Mouse (Mus musculus) CD4-positive naive resting alpha-beta T cell, adult 76 days (primary cell): ENCODE measurements around the gene Gm14685. TPM values are rescaled to one million over a fixed set of nuclear protein-coding genes. Genes with fewer than 3 reads are reported as not detected.

Experiments used
- total RNA-seq: library from RNA; stranded (reverse); gene quantifications from one replicate; pipeline ENCODE4 v1.2.4, GENCODE M21; 2023

Gene Gm14685
- total RNA-seq, result 1.7 TPM

GRCm38 (mm10) chrX:73116747-73117146, at the start of gene Gm14685:
Gm14685 (plus strand) TSS chrX:73117047.

GRCm38 (mm10) chrX:73082267-73083055, 34.4 kb upstream of the Gm14685 start, which contains the start of gene Xlr4a:
Xlr4a (minus strand) TSS chrX:73082478.

GRCm38 (mm10) chrX:73096941-73097508, 19.8 kb upstream of the Gm14685 start, which contains the start of gene Xlr3a:
Xlr3a (minus strand) TSS chrX:73097095.

GRCm38 (mm10) chrX:73148496-73148895, 31.6 kb downstream of the Gm14685 start, which contains the start of gene Xlr5b:
Xlr5b (plus strand) TSS chrX:73148796.

DNA sequence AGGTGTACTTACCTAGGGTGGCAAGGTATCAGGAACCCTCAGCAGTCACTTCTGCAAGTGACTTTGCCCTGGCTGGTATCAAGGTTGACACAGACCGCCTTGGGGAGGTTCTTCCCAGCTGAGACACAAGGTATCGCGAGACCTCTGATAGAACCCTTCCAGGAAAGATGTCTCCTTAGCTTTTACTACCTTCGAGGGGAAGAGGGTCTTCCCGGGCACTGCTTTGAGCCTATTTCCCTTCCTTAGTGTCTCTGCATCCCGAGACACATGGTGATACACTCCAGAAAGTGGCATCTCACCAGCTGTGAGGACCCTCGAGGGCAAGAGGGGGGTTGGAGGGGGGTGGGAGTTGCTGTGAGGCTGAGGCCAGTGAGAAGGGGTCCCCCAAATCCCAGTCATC, 32.5 kb downstream of the Gm14685 start, which contains the start of gene DXBay18:
TSS of gene DXBay18 (minus strand) at position 101 of the 400 bp plus-strand sequence.

DNA sequence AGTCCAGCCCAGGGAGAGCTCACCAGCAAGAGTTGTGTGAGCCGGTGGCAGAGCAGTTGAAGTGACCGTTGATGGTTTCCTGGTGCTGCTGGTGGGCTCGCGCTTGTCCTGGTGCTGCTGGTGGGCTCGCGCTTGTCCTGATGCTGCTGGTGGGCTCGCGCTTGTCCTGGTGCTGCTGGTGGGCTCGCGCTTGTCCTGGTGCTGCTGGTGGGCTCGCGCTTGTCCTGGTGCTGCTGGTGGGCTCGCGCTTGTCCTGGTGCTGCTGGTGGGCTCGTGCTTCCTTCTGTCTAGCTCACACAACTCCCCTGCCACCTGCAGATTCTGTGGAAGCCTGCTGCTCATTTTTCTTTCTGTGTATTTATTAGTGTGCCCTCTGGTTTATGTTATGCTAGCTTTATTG, 60.0 kb downstream of the Gm14685 start, which contains the start of gene Spin2d:
TSS of gene Spin2d (minus strand) at position 101 of the 400 bp plus-strand sequence.

Other genes with a start within 250 kb of the Gm14685 start
- 32.0 TPM for gene Cetn2, start 198.6 kb upstream of the Gm14685 start, total RNA-seq
- gene Nsdhl, start 198.5 kb upstream of the Gm14685 start, total RNA-seq, result 17.6 TPM
- gene Zfp185, start 129.7 kb upstream of the Gm14685 start, total RNA-seq, result 0.79 TPM
- gene Pnma5, start 79.9 kb upstream of the Gm14685 start, total RNA-seq, result 0.73 TPM
- not detected for gene Pnma3, start 52.3 kb upstream of the Gm14685 start, total RNA-seq
- 54.9 TPM for gene Xlr4a, start 34.6 kb upstream of the Gm14685 start, total RNA-seq
- 2.1 TPM for gene Xlr3a, start 20.0 kb upstream of the Gm14685 start, total RNA-seq
- not detected for gene Xlr5b, start 31.7 kb downstream of the Gm14685 start, total RNA-seq
- gene DXBay18, start 32.4 kb downstream of the Gm14685 start, total RNA-seq, result not detected
- not detected for gene Spin2d, start 59.9 kb downstream of the Gm14685 start, total RNA-seq
- 17.1 TPM for gene Xlr3b, start 75.2 kb downstream of the Gm14685 start, total RNA-seq
- gene Xlr4b, start 97.3 kb downstream of the Gm14685 start, total RNA-seq, result 91.2 TPM
- gene F8a, start 111.2 kb downstream of the Gm14685 start, total RNA-seq, result 12.1 TPM
- 47.5 TPM for gene Xlr4c, start 126.1 kb downstream of the Gm14685 start, total RNA-seq
- not detected for gene Xlr3c, start 148.3 kb downstream of the Gm14685 start, total RNA-seq
- not detected for gene Xlr5a, start 175.9 kb downstream of the Gm14685 start, total RNA-seq
- not detected for gene Xlr5c, start 175.9 kb downstream of the Gm14685 start, total RNA-seq
- not detected for gene Gm45015, start 219.8 kb downstream of the Gm14685 start, total RNA-seq
- 30.3 TPM for gene Zfp275, start 225.6 kb downstream of the Gm14685 start, total RNA-seq